Mouse (Mus musculus): Measurements from ENCODE around the gene Gm43951.

The Gm43951 gene

GRCm38 (mm10) chr11:72228513-72228912 lies 21.9 kb upstream of the Gm43951 start:
- H3K36me3 ChIP-seq (ENCODE audit: insufficient read depth, low read length) = no peaks in the 10 kb centered on the region

GRCm38 (mm10) chr11:72226901-72227300 lies 20.3 kb upstream of the Gm43951 start:
- TF ChIP-seq NANOG (IDR thresholded peaks at IDR 0.05; ENCODE audit: borderline replicate concordance, low read length) (no peak), POU5F1 (IDR thresholded peaks at IDR 0.05; ENCODE audit: borderline replicate concordance, low read length) (no peak), CTCF (conservative IDR thresholded peaks at IDR 0.05; ENCODE audit: low read length) (no peak)
- Histone ChIP-seq H3K36me3 (ENCODE audit: insufficient read depth, low read length) (no peaks in the 10 kb centered on the region), H3K27me3 (ENCODE audit: insufficient read depth, low read length) (no peaks in the 10 kb centered on the region), H3K9me3 (ENCODE audit: low read length) (no peaks in the 10 kb centered on the region), H3K4me3 (replicated peaks; ENCODE audit: low read length) (no peak overlapping the region), H3K4me1 (replicated peaks; ENCODE audit: low read depth, low read length) (peaks cover 26% of the 10 kb centered on the region)

More at GRCm38 (mm10) chr11:72228513-72228912, 21.9 kb upstream of the Gm43951 start:
- H3K27me3 ChIP-seq (ENCODE audit: insufficient read depth, low read length) = no peaks in the 10 kb centered on the region
- no peak overlapping the region for H3K4me3 ChIP-seq (replicated peaks; ENCODE audit: low read length)
- no peaks in the 10 kb centered on the region for H3K9me3 ChIP-seq (ENCODE audit: low read length)
- peaks cover 38% of the 10 kb centered on the region for H3K4me1 ChIP-seq (replicated peaks; ENCODE audit: low read depth, low read length)
- no peak for TF ChIP-seq NANOG (IDR thresholded peaks at IDR 0.05; ENCODE audit: borderline replicate concordance, low read length)
- no peak for TF ChIP-seq CTCF (conservative IDR thresholded peaks at IDR 0.05; ENCODE audit: low read length)
- TF ChIP-seq POU5F1 (IDR thresholded peaks at IDR 0.05; ENCODE audit: borderline replicate concordance, low read length) = no peak

- H3K27me3 ChIP-seq (ENCODE audit: insufficient read depth, low read length) = no peaks in the 10 kb centered on the region
- no peaks in the 10 kb centered on the region for H3K36me3 ChIP-seq (ENCODE audit: insufficient read depth, low read length)
- H3K9me3 ChIP-seq (ENCODE audit: low read length) = no peaks in the 10 kb centered on the region
- no peak overlapping the region for H3K4me3 ChIP-seq (replicated peaks; ENCODE audit: low read length)
- TF ChIP-seq NANOG (IDR thresholded peaks at IDR 0.05; ENCODE audit: borderline replicate concordance, low read length) (no peak), CTCF (conservative IDR thresholded peaks at IDR 0.05; ENCODE audit: low read length) (no peak), POU5F1 (IDR thresholded peaks at IDR 0.05; ENCODE audit: borderline replicate concordance, low read length) (no peak)
- peaks cover 24% of the 10 kb centered on the region for H3K4me1 ChIP-seq (replicated peaks; ENCODE audit: low read depth, low read length)
Measured at GRCm38 (mm10) chr11:72226020-72226791, 19.6 kb upstream of the Gm43951 start.

GRCm38 (mm10) chr11:72224865-72225264 lies 18.2 kb upstream of the Gm43951 start:
- H3K36me3 ChIP-seq (ENCODE audit: insufficient read depth, low read length) = no peaks in the 10 kb centered on the region
- H3K9me3 ChIP-seq (ENCODE audit: low read length) = no peaks in the 10 kb centered on the region
- no peak overlapping the region for H3K4me3 ChIP-seq (replicated peaks; ENCODE audit: low read length)
- H3K27me3 ChIP-seq (ENCODE audit: insufficient read depth, low read length) = no peaks in the 10 kb centered on the region
- no peak for TF ChIP-seq POU5F1 (IDR thresholded peaks at IDR 0.05; ENCODE audit: borderline replicate concordance, low read length)
- peak; percentile 75 for TF ChIP-seq CTCF (conservative IDR thresholded peaks at IDR 0.05; ENCODE audit: low read length)
- TF ChIP-seq NANOG (IDR thresholded peaks at IDR 0.05; ENCODE audit: borderline replicate concordance, low read length) = no peak
- H3K4me1 ChIP-seq (replicated peaks; ENCODE audit: low read depth, low read length) = peaks cover 24% of the 10 kb centered on the region

GRCm38 (mm10) chr11:72223414-72223813 lies 16.8 kb upstream of the Gm43951 start:
- Histone ChIP-seq H3K4me3 (replicated peaks; ENCODE audit: low read length) (no peak overlapping the region), H3K27me3 (ENCODE audit: insufficient read depth, low read length) (no peaks in the 10 kb centered on the region), H3K4me1 (replicated peaks; ENCODE audit: low read depth, low read length) (peaks cover 28% of the 10 kb centered on the region), H3K36me3 (ENCODE audit: insufficient read depth, low read length) (no peaks in the 10 kb centered on the region), H3K9me3 (ENCODE audit: low read length) (no peaks in the 10 kb centered on the region)
- TF ChIP-seq POU5F1 (IDR thresholded peaks at IDR 0.05; ENCODE audit: borderline replicate concordance, low read length) (no peak), NANOG (IDR thresholded peaks at IDR 0.05; ENCODE audit: borderline replicate concordance, low read length) (no peak), CTCF (conservative IDR thresholded peaks at IDR 0.05; ENCODE audit: low read length) (no peak)

- Histone ChIP-seq H3K36me3 (ENCODE audit: insufficient read depth, low read length) (no peaks in the 10 kb centered on the region), H3K27me3 (ENCODE audit: insufficient read depth, low read length) (0 out of 2 replicates have a peak, but pooled peaks cover 1% of the 10 kb centered on the region), H3K9me3 (ENCODE audit: low read length) (no peaks in the 10 kb centered on the region), H3K4me3 (replicated peaks; ENCODE audit: low read length) (no peak overlapping the region), H3K4me1 (replicated peaks; ENCODE audit: low read depth, low read length) (peaks cover 21% of the 10 kb centered on the region)
- TF ChIP-seq NANOG (IDR thresholded peaks at IDR 0.05; ENCODE audit: borderline replicate concordance, low read length) (no peak), CTCF (conservative IDR thresholded peaks at IDR 0.05; ENCODE audit: low read length) (peak; percentile 82), POU5F1 (IDR thresholded peaks at IDR 0.05; ENCODE audit: borderline replicate concordance, low read length) (no peak)
Measured at GRCm38 (mm10) chr11:72221278-72221677, 14.6 kb upstream of the Gm43951 start.

GRCm38 (mm10) chr11:72217116-72217515 lies 10.5 kb upstream of the Gm43951 start:
- TF ChIP-seq NANOG (IDR thresholded peaks at IDR 0.05; ENCODE audit: borderline replicate concordance, low read length) = no peak
- TF ChIP-seq CTCF (conservative IDR thresholded peaks at IDR 0.05; ENCODE audit: low read length) = no peak
- TF ChIP-seq POU5F1 (IDR thresholded peaks at IDR 0.05; ENCODE audit: borderline replicate concordance, low read length) = no peak
- no peak overlapping the region for H3K4me3 ChIP-seq (replicated peaks; ENCODE audit: low read length)
- no peaks in the 10 kb centered on the region for H3K9me3 ChIP-seq (ENCODE audit: low read length)
- H3K36me3 ChIP-seq (ENCODE audit: insufficient read depth, low read length) = peaks cover 13% of the 10 kb centered on the region
- H3K27me3 ChIP-seq (ENCODE audit: insufficient read depth, low read length) = 0 out of 2 replicates have a peak, but pooled peaks cover 5% of the 10 kb centered on the region
- H3K4me1 ChIP-seq (replicated peaks; ENCODE audit: low read depth, low read length) = peaks cover 21% of the 10 kb centered on the region

GRCm38 (mm10) chr11:72215410-72215797 lies 8.8 kb upstream of the Gm43951 start, which contains the start of gene Med31:
Gene Med31 (minus strand): TSS chr11:72215592.
- peak within 1 kb of the TSS; percentile 92 for H3K4me3 ChIP-seq (replicated peaks; ENCODE audit: low read length)
- TF ChIP-seq NANOG (IDR thresholded peaks at IDR 0.05; ENCODE audit: borderline replicate concordance, low read length) (no peak), CTCF (conservative IDR thresholded peaks at IDR 0.05; ENCODE audit: low read length) (no peak), POU5F1 (IDR thresholded peaks at IDR 0.05; ENCODE audit: borderline replicate concordance, low read length) (no peak)
- 0 out of 2 replicates have a peak, but pooled peaks cover 5% of the 10 kb centered on the region for H3K27me3 ChIP-seq (ENCODE audit: insufficient read depth, low read length)

More at GRCm38 (mm10) chr11:72215410-72215797, 8.8 kb upstream of the Gm43951 start, which contains the start of gene Med31:
- H3K9me3 ChIP-seq (ENCODE audit: low read length) = no peaks in the 10 kb centered on the region
- peaks cover 19% of the 10 kb centered on the region for H3K4me1 ChIP-seq (replicated peaks; ENCODE audit: low read depth, low read length)
- H3K36me3 ChIP-seq (ENCODE audit: insufficient read depth, low read length) = peaks cover 30% of the 10 kb centered on the region

Data from E14TG2a.4 (cell line).